Mouse (Mus musculus) telencephalon, adult 2 months (tissue): ENCODE measurements around the gene Syngr1.

ENCODE experiments used
- DNase-seq: peaks from one replicate; pipeline ENCODE4 v3.0.0-alpha.2; 2011; ENCODE audit warnings: low read depth, low spot score

Syngr1 gene

DNA sequence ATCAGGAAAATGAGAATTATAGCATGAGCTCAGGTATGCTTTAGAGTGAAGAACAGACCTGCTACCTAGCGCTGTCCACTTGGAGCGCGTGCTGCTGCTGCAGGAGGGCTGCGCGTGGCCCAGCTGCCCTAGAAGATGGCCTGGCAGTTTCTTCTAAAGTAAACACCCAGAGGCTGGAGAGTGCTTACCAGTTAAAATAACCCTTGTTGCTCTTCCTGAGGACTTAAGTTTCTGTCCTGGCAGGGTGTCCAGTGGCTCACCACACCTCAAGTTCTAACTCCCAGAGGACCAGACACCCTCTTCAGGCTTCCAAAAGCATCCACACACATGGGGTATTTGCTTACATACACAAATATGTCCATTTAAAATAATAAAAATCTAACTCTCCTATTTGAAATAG, 54.3 kb downstream of the Syngr1 start:
- no peak for DNase-seq

DNA sequence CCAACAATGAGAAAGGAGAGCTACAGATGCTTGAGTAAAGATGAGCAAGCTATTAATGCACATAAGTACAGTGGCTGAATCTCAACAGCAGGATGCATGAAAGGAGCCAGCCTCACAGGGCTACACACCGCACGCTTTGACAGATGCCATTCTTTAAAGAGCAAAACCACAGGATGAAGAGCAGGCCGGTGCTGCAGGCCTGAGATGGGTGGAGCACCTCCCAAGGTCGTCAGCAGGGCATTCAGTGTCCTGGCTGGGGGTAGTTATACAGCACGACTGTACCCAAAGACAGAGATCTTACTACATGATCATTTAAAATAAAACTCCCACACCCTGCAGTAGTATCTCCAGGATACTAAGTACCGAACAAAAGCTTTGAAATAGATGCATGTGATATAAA, 55.0 kb downstream of the Syngr1 start:
- DNase-seq = no peak

DNA sequence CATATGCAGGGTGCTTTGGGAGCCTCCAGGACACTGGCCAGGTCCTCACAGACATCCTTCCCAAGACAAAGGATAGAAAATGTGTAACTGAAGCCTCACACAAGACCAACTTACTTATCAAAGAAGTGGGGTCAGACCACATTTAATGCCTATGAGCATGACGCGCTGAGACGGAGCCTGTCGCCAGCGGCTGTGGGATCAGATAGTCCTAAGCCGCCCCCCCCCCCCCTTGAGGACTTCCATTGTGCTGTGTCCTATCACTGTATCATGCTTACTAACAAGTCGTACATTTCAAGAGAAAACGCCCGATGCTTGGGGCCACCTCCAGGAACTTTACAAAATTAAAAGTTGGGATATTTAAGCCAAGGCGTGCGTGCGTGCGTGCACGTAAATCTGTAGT, 56.0 kb downstream of the Syngr1 start:
- DNase-seq = no peak

DNA sequence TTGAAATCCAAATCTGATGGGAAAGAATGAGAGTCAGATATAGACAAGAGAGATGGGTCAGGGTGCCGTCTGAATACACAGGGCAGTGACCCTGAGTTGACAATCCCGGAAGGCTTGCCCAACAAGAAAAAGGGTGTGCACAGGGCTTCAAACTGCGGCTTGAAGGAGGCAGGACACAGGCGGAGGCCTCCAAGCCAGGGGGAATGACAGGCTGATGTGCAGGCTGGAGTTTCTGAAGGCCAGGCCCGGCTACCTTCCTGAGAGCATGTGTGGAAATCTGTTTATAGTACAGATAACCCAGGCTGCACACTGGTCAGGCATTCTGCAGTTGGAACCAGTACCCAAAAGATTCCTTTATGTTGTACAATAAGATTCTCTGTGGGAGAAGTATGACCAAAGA, 56.4 kb downstream of the Syngr1 start:
- DNase-seq = no peak

DNA sequence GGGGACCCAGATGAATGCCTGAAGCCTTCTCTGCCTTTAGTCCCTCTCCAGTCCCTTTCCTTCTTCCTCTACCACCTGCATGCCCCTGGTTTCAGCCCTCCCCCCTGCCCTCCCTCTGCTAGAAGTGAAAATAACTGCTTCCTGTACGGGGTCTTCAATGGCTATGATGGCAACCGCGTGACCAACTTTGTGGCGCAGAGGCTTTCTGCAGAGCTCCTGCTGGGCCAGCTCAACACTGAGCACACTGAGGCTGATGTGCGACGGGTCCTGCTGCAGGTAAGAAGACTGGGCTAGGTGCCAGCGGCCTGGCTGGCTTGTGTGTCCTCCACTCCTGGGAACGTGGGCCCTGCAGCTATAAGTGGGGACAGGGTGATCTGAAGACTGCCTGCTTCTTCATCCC, 57.4 kb downstream of the Syngr1 start:
- DNase-seq = no peak

DNA sequence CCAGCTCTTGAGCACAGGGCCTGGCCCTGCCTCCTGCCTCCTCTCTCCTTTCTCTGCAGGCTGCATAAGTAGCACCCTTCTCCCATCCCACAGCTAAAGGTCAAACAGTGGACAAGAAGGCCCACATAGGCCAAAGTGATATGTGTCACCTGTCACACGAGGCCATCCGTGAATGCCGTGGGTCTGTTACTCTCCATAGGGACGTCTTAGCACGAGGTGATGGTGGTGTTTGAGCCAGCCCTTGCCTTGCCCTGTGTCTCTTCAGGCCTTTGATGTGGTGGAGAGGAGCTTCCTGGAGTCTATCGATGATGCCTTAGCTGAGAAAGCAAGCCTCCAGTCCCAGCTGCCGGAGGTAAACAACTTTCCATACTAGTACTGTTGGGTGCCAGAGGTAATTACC, 58.4 kb downstream of the Syngr1 start:
- no peak for DNase-seq

DNA sequence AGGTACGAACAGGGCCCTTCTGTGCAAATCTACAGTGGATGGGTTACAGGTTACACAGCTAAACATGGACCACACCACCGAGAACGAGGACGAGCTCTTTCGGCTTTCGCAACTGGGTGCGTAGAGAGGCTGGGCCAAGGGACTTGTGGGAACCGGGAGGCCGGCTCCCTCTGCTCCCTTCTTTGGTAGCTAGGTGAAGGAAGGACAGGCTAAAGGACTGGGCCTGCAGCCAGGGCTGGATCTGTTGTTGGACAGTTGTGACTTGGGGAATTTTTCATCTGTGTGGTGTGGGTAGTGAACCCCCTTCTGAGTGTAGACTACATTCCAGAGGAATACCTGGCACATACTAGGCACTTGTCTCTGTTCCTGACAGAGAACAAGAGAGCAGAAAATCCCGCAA, 61.5 kb downstream of the Syngr1 start:
- no peak for DNase-seq

DNA sequence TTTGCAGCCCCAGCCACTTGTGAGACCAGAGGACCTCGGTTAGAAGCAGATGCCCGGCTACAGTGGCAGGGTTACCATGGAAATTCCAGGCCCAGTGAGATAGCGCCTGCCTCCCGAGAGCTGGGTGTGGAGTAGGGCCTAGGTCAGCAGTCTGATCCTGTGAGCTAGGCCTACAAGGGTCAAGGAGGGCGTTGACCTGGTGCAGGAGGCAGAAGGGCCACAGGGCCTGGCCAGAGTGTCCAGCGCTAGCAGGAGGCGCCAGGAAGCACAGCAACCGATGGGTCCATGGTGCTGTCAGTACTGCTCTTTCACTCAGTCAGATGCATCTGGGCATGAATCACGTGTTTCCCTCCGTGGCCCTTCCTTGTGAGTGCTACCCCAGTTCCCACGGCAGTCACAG, 62.6 kb downstream of the Syngr1 start:
- no peak for DNase-seq

DNA sequence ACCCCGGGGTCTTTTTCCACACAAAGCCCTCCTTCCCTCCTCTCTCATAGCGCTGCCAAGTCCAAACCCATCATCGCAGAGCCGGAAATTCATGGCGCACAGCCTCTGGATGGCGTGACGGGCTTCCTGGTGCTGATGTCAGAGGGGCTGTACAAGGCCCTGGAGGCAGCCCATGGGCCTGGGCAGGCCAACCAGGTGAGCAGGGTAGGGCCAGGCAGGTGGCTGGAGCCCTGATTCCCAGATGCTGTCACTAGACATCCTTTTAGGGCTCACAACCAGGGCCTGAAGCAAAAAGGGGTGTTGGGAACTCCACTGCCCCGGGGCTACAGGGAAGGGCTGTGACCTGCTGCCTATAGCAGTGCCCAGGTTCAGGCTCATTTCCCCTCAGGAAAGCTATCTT, 64.6 kb downstream of the Syngr1 start:
- DNase-seq = no peak

DNA sequence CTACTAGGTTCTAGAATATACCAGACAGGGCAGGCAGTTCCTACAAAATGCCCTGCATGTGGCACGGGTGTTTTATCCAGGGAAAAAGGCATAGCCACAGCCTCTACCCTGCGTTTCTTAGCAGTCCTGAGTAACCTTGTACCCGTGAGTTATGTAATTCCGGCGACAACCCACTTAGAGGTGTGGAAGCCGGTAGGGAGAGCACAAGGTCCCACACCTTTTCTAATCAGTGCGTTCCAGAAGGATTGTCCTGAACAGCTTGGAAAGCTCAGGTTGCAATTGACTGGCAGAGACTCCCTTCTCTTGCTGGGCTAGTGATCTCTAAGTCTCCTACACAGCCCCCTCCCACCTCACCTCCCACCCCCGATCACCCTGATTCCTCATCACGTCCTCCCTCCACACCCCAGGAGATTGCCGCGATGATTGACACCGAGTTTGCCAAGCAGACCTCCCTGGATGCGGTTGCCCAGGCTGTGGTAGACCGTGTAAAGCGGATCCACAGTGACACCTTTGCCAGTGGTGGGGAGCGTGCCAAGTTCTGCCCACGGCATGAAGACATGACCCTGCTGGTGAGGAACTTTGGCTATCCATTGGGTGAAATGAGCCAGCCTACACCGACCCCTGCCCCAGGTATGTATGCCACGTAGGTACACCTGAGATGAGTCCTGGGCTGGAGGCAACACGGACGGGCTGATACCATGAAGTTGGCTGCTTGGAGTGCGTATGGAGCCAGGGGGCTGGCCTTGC, 66.2 kb downstream of the Syngr1 start:
- DNase-seq = no peak

DNA sequence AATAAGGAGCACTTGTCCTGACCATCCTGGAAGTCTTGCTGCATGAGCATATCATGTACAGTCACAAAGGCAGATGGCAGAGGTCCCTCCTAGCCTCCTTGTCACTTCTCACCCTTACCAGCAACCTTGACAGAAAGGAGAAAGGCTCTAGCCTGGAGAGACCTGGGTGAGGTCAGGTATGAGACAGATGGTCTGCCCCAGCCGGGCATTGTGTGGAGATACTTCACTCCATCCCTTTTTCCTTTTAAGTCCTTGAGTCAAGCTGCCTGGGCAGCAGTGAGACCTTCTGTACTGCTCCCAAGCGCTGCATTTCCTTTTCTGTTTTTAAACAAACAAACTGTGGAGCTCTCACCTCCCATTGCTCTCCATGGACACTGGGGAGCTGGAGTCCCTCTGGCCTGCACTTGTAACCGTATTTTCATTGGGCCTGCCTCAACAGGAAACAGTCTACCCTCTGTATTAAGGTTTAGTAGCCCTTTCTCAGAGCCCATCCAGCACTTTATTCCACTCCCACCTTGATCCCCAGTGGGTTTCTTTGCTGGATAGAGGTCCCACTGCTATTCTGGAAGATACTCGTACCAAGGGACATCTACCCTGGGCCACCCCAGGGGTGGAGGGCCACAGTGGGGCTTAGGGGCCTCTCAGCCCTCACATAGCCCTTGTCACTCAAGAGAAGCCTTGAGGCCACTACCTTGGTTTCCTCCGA, 67.0 kb downstream of the Syngr1 start:
- DNase-seq = no peak

DNA sequence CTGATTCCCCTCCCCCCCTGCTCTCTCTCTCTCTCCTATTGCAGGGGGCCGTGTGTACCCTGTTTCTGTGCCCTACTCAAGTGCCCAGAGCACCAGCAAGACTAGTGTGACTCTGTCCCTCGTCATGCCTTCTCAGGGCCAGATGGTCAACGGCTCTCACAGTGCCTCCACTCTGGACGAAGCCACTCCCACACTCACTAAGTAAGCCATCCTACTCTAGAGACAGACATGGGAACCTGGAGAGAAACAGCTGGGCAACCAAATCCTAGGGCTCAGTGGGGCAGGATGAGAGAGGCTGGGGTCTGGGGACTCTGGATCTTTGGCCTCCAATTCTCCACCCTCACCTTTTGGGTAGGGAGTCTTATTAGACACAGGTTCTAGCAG, 67.6 kb downstream of the Syngr1 start:
- DNase-seq = no peak

DNA sequence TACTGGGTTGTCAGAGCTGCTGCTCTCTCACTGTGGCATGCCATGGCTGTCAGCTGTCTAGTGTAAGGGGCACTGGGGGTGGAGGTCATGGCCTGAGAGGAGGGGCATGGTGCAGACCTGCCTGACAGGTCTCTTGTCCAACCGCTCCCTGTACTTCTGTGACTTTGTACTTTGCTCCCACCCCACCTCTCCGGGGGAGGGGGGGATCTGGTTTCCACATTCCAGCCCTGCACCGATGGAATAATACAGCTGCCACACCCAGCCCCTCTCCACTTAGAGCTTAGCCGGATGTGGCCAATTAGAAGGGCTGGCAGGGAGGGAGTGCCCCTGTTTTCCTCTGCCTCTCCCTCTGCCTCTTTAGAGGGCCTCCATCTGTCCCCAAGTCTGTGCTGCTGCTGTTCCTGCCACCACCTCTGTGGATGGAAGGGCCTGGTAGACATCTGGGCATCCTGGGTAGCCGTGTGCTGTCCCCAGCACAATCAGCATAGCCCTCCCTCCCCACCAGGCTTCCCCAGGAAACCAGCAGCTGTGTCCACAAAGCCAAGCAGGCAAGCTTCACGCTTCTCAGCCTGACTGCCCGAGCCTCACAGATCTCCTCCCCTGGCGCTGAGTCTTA, 68.3 kb downstream of the Syngr1 start:
- no peak for DNase-seq

DNA sequence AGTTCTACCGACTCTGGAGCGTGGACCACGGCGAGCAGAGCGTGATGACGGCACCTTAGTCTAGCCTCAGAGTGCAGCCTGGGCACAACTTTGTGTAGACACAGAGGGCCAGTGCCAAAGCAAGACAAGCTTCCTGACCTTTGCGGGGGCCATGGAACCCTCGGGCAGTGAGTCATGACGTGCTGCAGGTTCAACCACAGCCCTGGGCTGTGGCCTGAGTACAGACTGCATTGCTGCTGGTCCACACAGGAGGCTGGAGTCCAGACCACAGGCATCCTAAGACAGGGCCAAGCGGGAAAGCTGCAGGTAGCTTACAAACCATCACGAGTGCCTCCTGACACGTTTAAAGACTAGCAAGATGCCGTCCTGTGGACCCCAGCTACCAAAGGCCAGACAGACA, 69.1 kb downstream of the Syngr1 start:
- DNase-seq = no peak

DNA sequence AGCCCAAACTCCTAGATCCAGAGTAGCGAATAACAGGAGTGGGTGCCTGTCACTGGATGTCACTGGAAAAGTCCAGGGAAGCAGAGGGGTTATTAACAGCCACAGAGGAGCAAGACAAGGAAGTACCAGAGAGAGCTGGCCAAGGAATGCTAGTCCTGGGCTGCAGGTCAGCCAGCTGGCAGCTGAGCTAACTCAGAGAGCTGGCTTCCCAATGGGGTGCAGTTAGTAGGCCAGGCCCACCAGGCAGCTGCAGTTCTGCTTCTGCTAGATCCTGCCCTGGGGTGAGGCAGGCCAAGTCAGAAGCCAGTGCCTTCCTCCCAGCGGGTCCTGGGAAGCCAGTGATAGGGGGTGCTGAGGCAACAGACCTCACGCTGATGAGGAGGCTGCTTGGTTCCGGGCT, 69.6 kb downstream of the Syngr1 start:
- DNase-seq = no peak

DNA sequence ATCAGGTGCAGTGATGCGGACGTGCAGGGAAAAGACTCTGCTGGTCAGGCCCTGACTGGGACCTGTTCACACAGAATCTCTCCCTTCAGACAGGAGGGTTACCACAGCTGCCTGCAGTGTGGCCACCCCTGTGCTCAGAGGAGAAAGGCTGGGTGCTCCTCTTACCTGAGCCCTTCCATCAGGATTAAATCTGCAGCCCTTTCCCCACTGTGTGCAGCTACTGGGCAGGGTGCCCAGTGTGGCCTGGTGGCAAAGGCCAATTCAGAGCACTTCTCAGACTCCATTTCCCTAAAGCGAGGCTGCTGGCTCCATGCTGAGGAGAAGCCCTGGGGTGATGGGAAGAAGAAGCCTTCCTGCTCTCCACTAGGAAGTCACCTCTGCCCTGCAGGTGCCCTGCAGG, 70.1 kb downstream of the Syngr1 start:
- DNase-seq = no peak

DNA sequence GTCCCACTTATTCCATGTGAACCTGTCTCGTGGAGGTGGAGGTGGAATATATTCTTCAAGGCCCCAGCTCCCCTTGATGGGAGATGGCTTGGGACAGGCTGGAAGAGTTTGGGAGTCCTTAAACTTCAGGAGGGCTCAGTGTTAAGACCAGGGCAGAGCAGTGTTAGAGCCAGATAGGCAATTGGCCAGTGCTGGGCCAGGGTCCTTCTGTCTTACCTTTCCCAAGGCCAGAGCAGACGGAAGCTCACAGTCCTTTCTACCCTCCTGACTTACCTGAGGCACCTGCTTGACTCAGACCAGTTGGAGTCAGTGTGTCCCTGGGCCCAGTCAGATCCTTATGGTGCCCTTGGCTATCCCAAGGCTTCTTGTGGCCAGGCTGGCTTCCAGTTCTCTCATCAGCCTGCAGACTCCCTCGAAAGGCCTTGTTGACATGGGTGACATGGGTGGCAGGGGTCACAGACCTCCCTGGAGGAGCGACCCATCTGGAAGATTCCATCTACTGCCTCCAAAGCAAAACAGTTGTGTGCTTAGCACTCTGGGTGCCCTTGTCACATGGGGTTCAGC, 71.3 kb downstream of the Syngr1 start:
- DNase-seq = no peak

DNA sequence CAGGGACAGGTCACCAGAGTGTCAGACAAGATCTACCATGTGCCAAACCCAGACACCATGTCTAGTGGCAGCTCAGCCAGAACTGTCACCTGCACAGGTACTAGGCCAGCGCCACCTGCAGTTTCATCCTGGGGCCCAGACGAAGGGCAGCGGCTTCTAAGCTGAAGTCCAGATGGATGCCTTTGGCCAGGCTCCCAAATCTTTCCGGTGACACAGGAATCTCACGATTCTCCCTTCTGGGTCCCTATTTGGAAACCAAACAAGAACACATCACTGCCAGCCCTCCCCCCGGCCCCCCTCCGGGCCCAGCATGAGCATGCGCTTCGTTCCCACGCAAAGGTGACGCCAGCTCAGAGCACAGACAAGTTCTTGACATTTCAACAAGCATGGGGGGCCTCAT, 72.1 kb downstream of the Syngr1 start:
- DNase-seq = peak; percentile 49

DNA sequence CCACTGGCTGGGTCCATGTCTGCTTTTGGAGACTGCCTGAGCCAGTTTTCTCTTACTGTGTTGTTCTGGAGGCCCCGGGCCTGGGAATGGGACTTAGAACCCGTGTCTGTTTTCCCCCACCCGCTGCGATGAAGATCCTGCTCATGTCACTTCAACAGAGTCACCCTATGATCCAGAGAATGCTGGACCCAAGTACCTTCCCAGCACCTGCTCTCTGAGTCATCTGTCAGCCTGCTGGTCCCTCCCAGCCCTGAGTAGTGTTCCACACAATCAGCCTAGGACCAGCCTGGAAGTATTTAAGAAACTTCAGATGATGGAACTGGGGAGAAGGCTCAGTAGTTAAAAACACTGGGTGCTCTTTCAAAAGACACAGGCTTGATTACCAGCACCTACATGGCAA, 72.6 kb downstream of the Syngr1 start:
- DNase-seq = no peak

DNA sequence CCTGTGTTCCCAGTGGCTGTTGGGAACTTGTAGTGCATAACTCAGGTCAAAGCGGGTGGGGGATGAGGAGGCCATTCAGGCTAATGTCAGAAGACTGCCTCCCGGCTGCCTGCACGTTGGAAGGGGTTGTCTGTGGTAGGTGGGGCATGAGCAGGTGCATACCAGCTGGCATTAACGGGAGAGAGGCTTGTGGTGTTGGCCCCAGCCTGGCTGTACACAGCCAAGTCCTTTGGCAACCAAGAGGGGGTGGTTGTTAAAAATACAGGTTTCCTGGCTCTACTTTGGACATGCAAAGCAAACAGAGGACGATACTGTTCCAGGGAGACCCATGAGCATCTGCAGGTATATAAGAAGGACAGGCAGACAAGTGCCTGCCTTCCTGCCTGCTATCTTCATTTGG, 74.3 kb downstream of the Syngr1 start:
- peak; percentile 50 for DNase-seq
